Mouse (Mus musculus): ENCODE measurements around the gene Hs3st3a1. TPM values are rescaled to one million over a fixed set of nuclear protein-coding genes. Genes with fewer than 3 reads are reported as not detected.

Gene Hs3st3a1
- 0.31 and 0.37 TPM in 2 replicates for polyA plus RNA-seq (2015; fragmentation: Nextera tagmentation; extraction: Ambion mirVana)

GRCm38 (mm10) chr11:64434611-64435545, at the start of gene Hs3st3a1:
TSS of gene Hs3st3a1 (plus strand) at chr11:64435332.
- Histone ChIP-seq H3K4me1 (peaks cover 19% of the 10 kb centered on the region), H3K27me3 (peaks cover 51% of the 10 kb centered on the region), H3K4me2 (peak within 1 kb of the TSS; percentile 97), H3K36me3 (no peaks in the 10 kb centered on the region), H3K4me3 (peak within 1 kb of the TSS; percentile 45), H3K27ac (0 out of 2 replicates have a peak within 1 kb of the TSS, but pooled peaks have one; percentile 18), H3K9me3 (no peaks in the 10 kb centered on the region), H3K9ac (peak within 1 kb of the TSS; percentile 41)
- WGBS = under 1% methylated on average over 30 of the region's 36 CpGs
- ATAC-seq (ENCODE audit: borderline replicate concordance, extremely low read depth, low FRiP score, low TSS enrichment) = peak; percentile 89

GRCm38 (mm10) chr11:64386333-64386732, 48.8 kb upstream of the Hs3st3a1 start:
- Histone ChIP-seq H3K27me3 (no peaks in the 10 kb centered on the region), H3K27ac (no peak overlapping the region), H3K9me3 (no peaks in the 10 kb centered on the region), H3K4me3 (no peak overlapping the region), H3K9ac (no peak overlapping the region), H3K4me2 (no peak overlapping the region), H3K4me1 (no peaks in the 10 kb centered on the region), H3K36me3 (no peaks in the 10 kb centered on the region)
- no peak for ATAC-seq (ENCODE audit: borderline replicate concordance, extremely low read depth, low FRiP score, low TSS enrichment)
- WGBS = 80% methylated on average over 4 of the region's 4 CpGs

GRCm38 (mm10) chr11:64396331-64396881, 38.7 kb upstream of the Hs3st3a1 start:
- Histone ChIP-seq H3K36me3 (no peaks in the 10 kb centered on the region), H3K4me2 (peak overlapping the region; percentile 19), H3K4me1 (no peaks in the 10 kb centered on the region), H3K4me3 (no peak overlapping the region), H3K9ac (no peak overlapping the region), H3K9me3 (no peaks in the 10 kb centered on the region), H3K27me3 (no peaks in the 10 kb centered on the region), H3K27ac (no peak overlapping the region)
- ATAC-seq (ENCODE audit: borderline replicate concordance, extremely low read depth, low FRiP score, low TSS enrichment) = no peak
- WGBS = 13% methylated on average over 7 of the region's 7 CpGs

- Histone ChIP-seq H3K4me1 (no peaks in the 10 kb centered on the region), H3K4me3 (no peak overlapping the region), H3K27ac (no peak overlapping the region), H3K27me3 (no peaks in the 10 kb centered on the region), H3K9ac (no peak overlapping the region), H3K9me3 (no peaks in the 10 kb centered on the region), H3K36me3 (no peaks in the 10 kb centered on the region), H3K4me2 (no peak overlapping the region)
- 62% methylated on average over 6 of the region's 6 CpGs for WGBS
- no peak for ATAC-seq (ENCODE audit: borderline replicate concordance, extremely low read depth, low FRiP score, low TSS enrichment)
Measured at GRCm38 (mm10) chr11:64396949-64397348, 38.2 kb upstream of the Hs3st3a1 start.

- Histone ChIP-seq H3K4me3 (no peak overlapping the region), H3K9ac (no peak overlapping the region), H3K4me2 (no peak overlapping the region), H3K4me1 (no peaks in the 10 kb centered on the region), H3K27me3 (no peaks in the 10 kb centered on the region), H3K27ac (no peak overlapping the region), H3K9me3 (no peaks in the 10 kb centered on the region), H3K36me3 (no peaks in the 10 kb centered on the region)
- 68% methylated on average over 3 of the region's 3 CpGs for WGBS
- no peak for ATAC-seq (ENCODE audit: borderline replicate concordance, extremely low read depth, low FRiP score, low TSS enrichment)
Measured at GRCm38 (mm10) chr11:64397612-64398011, 37.5 kb upstream of the Hs3st3a1 start.

GRCm38 (mm10) chr11:64400534-64401093, 34.5 kb upstream of the Hs3st3a1 start:
- no peak overlapping the region for H3K27ac ChIP-seq
- no peaks in the 10 kb centered on the region for H3K9me3 ChIP-seq
- H3K4me3 ChIP-seq = no peak overlapping the region
- H3K4me2 ChIP-seq = no peak overlapping the region
- no peak for ATAC-seq (ENCODE audit: borderline replicate concordance, extremely low read depth, low FRiP score, low TSS enrichment)
- H3K4me1 ChIP-seq = no peaks in the 10 kb centered on the region
- H3K9ac ChIP-seq = no peak overlapping the region
- 60% methylated on average over 6 of the region's 6 CpGs for WGBS
- H3K27me3 ChIP-seq = no peaks in the 10 kb centered on the region
- no peaks in the 10 kb centered on the region for H3K36me3 ChIP-seq

GRCm38 (mm10) chr11:64418969-64419368, 16.2 kb upstream of the Hs3st3a1 start:
- Histone ChIP-seq H3K9ac (no peak overlapping the region), H3K4me1 (no peaks in the 10 kb centered on the region), H3K4me3 (no peak overlapping the region), H3K9me3 (no peaks in the 10 kb centered on the region), H3K27ac (no peak overlapping the region), H3K36me3 (no peaks in the 10 kb centered on the region), H3K27me3 (no peaks in the 10 kb centered on the region), H3K4me2 (no peak overlapping the region)
- ATAC-seq (ENCODE audit: borderline replicate concordance, extremely low read depth, low FRiP score, low TSS enrichment) = no peak
- 51% methylated on average over 1 of the region's 1 CpGs for WGBS

- H3K9me3 ChIP-seq = no peaks in the 10 kb centered on the region
- H3K4me1 ChIP-seq = peaks cover 19% of the 10 kb centered on the region
- H3K4me3 ChIP-seq = peak overlapping the region; percentile 45
- peak overlapping the region; percentile 97 for H3K4me2 ChIP-seq
- 0 out of 2 replicates have a peak overlapping the region, but pooled peaks have one; percentile 18 for H3K27ac ChIP-seq
- H3K27me3 ChIP-seq = peaks cover 58% of the 10 kb centered on the region
- WGBS = under 1% methylated on average over 81 of the region's 81 CpGs
- H3K36me3 ChIP-seq = no peaks in the 10 kb centered on the region
- ATAC-seq (ENCODE audit: borderline replicate concordance, extremely low read depth, low FRiP score, low TSS enrichment) = peak; percentile 77
- H3K9ac ChIP-seq = peak overlapping the region; percentile 41
Measured at GRCm38 (mm10) chr11:64435546-64436411, 647 bp downstream of the Hs3st3a1 start.

- peak within 1 kb of the TSS; percentile 97 for H3K4me2 ChIP-seq
- H3K9ac ChIP-seq = peak within 1 kb of the TSS; percentile 41
- no peak for ATAC-seq (ENCODE audit: borderline replicate concordance, extremely low read depth, low FRiP score, low TSS enrichment)
- H3K27me3 ChIP-seq = peaks cover 64% of the 10 kb centered on the region
- peak within 1 kb of the TSS; percentile 45 for H3K4me3 ChIP-seq
- H3K27ac ChIP-seq = 0 out of 2 replicates have a peak within 1 kb of the TSS, but pooled peaks have one; percentile 18
- WGBS = under 1% methylated on average over 24 of the region's 24 CpGs
- no peaks in the 10 kb centered on the region for H3K9me3 ChIP-seq
- no peaks in the 10 kb centered on the region for H3K36me3 ChIP-seq
- peaks cover 19% of the 10 kb centered on the region for H3K4me1 ChIP-seq
Measured at GRCm38 (mm10) chr11:64436412-64436727, 1.2 kb downstream of the Hs3st3a1 start, which contains the start of gene F930015N05Rik. TSS of gene F930015N05Rik (minus strand) at chr11:64436653.

- H3K4me1 ChIP-seq = peaks cover 20% of the 10 kb centered on the region
- no peaks in the 10 kb centered on the region for H3K9me3 ChIP-seq
- no peak overlapping the region for H3K27ac ChIP-seq
- WGBS = 30% methylated on average over 5 of the region's 5 CpGs
- no peak for ATAC-seq (ENCODE audit: borderline replicate concordance, extremely low read depth, low FRiP score, low TSS enrichment)
- peak overlapping the region; percentile 97 for H3K4me2 ChIP-seq
- H3K27me3 ChIP-seq = peaks cover 65% of the 10 kb centered on the region
- H3K9ac ChIP-seq = peak overlapping the region; percentile 41; the same call in 1 of the 2 replicates
- H3K36me3 ChIP-seq = no peaks in the 10 kb centered on the region
- peak overlapping the region; percentile 45 for H3K4me3 ChIP-seq
Measured at GRCm38 (mm10) chr11:64436791-64437298, 1.7 kb downstream of the Hs3st3a1 start.

- H3K27ac ChIP-seq = no peak overlapping the region
- H3K4me2 ChIP-seq = no peak overlapping the region
- H3K4me1 ChIP-seq = peaks cover 24% of the 10 kb centered on the region
- ATAC-seq (ENCODE audit: borderline replicate concordance, extremely low read depth, low FRiP score, low TSS enrichment) = no peak
- peaks cover 65% of the 10 kb centered on the region for H3K27me3 ChIP-seq
- WGBS = 88% methylated on average over 3 of the region's 3 CpGs
- no peaks in the 10 kb centered on the region for H3K9me3 ChIP-seq
- no peak overlapping the region for H3K9ac ChIP-seq
- H3K4me3 ChIP-seq = no peak overlapping the region
- H3K36me3 ChIP-seq = no peaks in the 10 kb centered on the region
Measured at GRCm38 (mm10) chr11:64437721-64438120, 2.6 kb downstream of the Hs3st3a1 start.
